Mouse (Mus musculus): ENCODE results near the gene Zfp940.

DNA sequence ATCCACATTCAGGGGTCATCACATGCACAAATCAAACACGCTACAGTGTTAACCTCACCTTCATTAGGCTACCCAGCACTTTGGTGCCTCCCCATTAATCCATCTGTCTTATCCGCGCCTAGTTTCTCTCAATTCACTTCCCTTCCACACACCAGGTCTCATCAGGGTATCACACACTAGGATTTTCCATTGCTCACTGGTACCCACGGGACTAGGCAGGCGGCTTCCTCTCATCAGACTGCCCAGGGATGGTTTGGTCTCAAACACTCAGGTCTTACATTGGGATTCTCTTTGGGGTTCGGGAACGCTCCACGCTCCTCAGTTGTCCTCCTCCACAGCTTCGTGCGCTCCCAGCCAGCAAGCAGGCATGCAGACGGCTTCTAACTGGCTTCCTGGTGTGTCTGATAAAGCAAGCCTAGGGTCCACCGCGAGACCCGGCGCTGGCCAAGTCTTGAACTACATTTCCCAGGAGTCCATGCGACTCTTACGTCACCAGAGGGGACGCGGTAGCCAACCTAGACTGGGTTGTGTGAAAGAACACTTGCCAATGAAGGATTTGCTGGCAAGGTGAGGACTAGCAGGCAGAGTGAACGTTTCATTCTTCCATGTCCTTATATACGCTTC is at the start of gene Zfp940:
- TF ChIP-seq POU5F1 (IDR thresholded peaks at IDR 0.05; ENCODE audit: borderline replicate concordance, low read length) (no peak), CTCF (conservative IDR thresholded peaks at IDR 0.05; ENCODE audit: low read length) (no peak)
